ENCODE assay signal across 19 mouse cellular contexts in genomic region chr9:29761952-29762586, GRCm38 (mm10).
DNase-seq lines count a peak whose midpoint lies in the region; ATAC-seq lines count a peak whose summit lies in the region.
"Had no signal": no experiment of that assay in that cellular context is flagged by ENCODE, and none has a peak within 500 bp of the region (broad histone marks: within the 10 kb centered on the region; RNA-seq: fewer than 3 reads in every experiment).

No protein-coding gene starts in this region.

- peaks cover 11% of the 10 kb centered on the region for H3K4me1 ChIP-seq in hindbrain, embryonic 14.5 days (replicated peaks; ENCODE audit: control insufficient read depth, insufficient read depth, low read length)
- H3K4me1 ChIP-seq in hindbrain, embryonic 11.5 days (replicated peaks; ENCODE audit: control insufficient read depth, insufficient read depth, low read length) = no peaks in the 10 kb centered on the region
- H3K4me1 ChIP-seq in neural tube, embryonic 13.5 days (replicated peaks) = peaks cover 26% of the 10 kb centered on the region
- peaks cover 29% of the 10 kb centered on the region for H3K4me1 ChIP-seq in midbrain, embryonic 15.5 days
- H3K4me1 ChIP-seq: heart, embryonic 15.5 days; intestine, embryonic 15.5 days; kidney, embryonic 15.5 days had no signal

- H3K36me3 ChIP-seq in hindbrain, embryonic 14.5 days (replicated peaks; ENCODE audit: control insufficient read depth, insufficient read depth) = no peaks in the 10 kb centered on the region
- no peaks in the 10 kb centered on the region for H3K36me3 ChIP-seq in hindbrain, embryonic 11.5 days (ENCODE audit: control insufficient read depth, insufficient read depth, low read length)
- H3K36me3 ChIP-seq in neural tube, embryonic 13.5 days = no peaks in the 10 kb centered on the region
- no peaks in the 10 kb centered on the region for H3K36me3 ChIP-seq in midbrain, embryonic 15.5 days (replicated peaks)
- H3K36me3 ChIP-seq: embryonic facial prominence, embryonic 10.5 days; heart, embryonic 15.5 days; intestine, embryonic 15.5 days; kidney, embryonic 15.5 days had no signal

- peak; percentile 60 for ATAC-seq in hindbrain, embryonic 14.5 days (ENCODE audit: low FRiP score)
- no peak for ATAC-seq in hindbrain, embryonic 11.5 days (ENCODE audit: low FRiP score)
- peak; percentile 47; the same call in 1 of the 2 replicates for ATAC-seq in neural tube, embryonic 13.5 days (ENCODE audit: low read depth)
- 0 out of 2 replicates have a peak, but pooled peaks have one; percentile 19 for ATAC-seq in midbrain, embryonic 15.5 days (replicated peaks)
- ATAC-seq: intestine, embryonic 15.5 days had no signal

- H3K4me2 ChIP-seq in hindbrain, embryonic 14.5 days (replicated peaks) = no peak overlapping the region
- no peak overlapping the region for H3K4me2 ChIP-seq in hindbrain, embryonic 11.5 days (replicated peaks; ENCODE audit: low read depth, low read length)
- H3K4me2 ChIP-seq in neural tube, embryonic 13.5 days = no peak overlapping the region
- H3K4me2 ChIP-seq in midbrain, embryonic 15.5 days = no peak overlapping the region
- H3K4me2 ChIP-seq: heart, embryonic 15.5 days; intestine, embryonic 15.5 days; kidney, embryonic 15.5 days had no signal

- H3K9ac ChIP-seq in hindbrain, embryonic 14.5 days = no peak overlapping the region
- no peak overlapping the region for H3K9ac ChIP-seq in hindbrain, embryonic 11.5 days (ENCODE audit: low read depth, low read length)
- no peak overlapping the region for H3K9ac ChIP-seq in neural tube, embryonic 13.5 days
- H3K9ac ChIP-seq in midbrain, embryonic 15.5 days = no peak overlapping the region
- H3K9ac ChIP-seq: heart, embryonic 15.5 days; intestine, embryonic 15.5 days; kidney, embryonic 15.5 days had no signal

- no peak for DNase-seq in hindbrain, embryonic 14.5 days (ENCODE audit: low spot score)
- no peak for DNase-seq in hindbrain, embryonic 11.5 days (ENCODE audit: low spot score)
- DNase-seq in neural tube, embryonic 10.5 days (ENCODE audit: extremely low spot score, low spot score) = no peak
- peak; percentile 77 for DNase-seq in retina, postnatal 1 day
- DNase-seq in thymus, postnatal 0 days (ENCODE audit: low spot score) = no peak
- no peak for DNase-seq in left cerebral cortex, postnatal 4 days
- DNase-seq: adrenal gland, adult 2 months; cerebellum, adult 11-12 months; cerebellum, postnatal 10 days; gastrocnemius, postnatal 36 days; heart, postnatal 36 days; layer of hippocampus, adult 9-11 months; lung, postnatal 10 days had no signal

- 20% methylated on average over 8 of the region's 8 CpGs for WGBS in hindbrain, embryonic 14.5 days
- 44% methylated on average over 8 of the region's 8 CpGs for WGBS in hindbrain, embryonic 11.5 days
- WGBS in neural tube, embryonic 13.5 days = 36% methylated on average over 8 of the region's 8 CpGs
- 21% methylated on average over 8 of the region's 8 CpGs for WGBS in midbrain, embryonic 15.5 days

- H3K4me3 ChIP-seq in hindbrain, embryonic 14.5 days (replicated peaks; ENCODE audit: low read length) = no peak overlapping the region
- H3K4me3 ChIP-seq in hindbrain, embryonic 11.5 days (ENCODE audit: low read depth, low read length) = no peak overlapping the region
- H3K4me3 ChIP-seq in neural tube, embryonic 13.5 days = no peak overlapping the region
- no peak overlapping the region for H3K4me3 ChIP-seq in midbrain, embryonic 15.5 days
- H3K4me3 ChIP-seq: embryonic facial prominence, embryonic 10.5 days; heart, embryonic 15.5 days; intestine, embryonic 15.5 days; kidney, embryonic 15.5 days had no signal

- no peaks in the 10 kb centered on the region for H3K9me3 ChIP-seq in hindbrain, embryonic 14.5 days (ENCODE audit: control insufficient read depth, low read length)
- no peaks in the 10 kb centered on the region for H3K9me3 ChIP-seq in hindbrain, embryonic 11.5 days (ENCODE audit: control insufficient read depth, low read length)
- no peaks in the 10 kb centered on the region for H3K9me3 ChIP-seq in neural tube, embryonic 13.5 days
- no peaks in the 10 kb centered on the region for H3K9me3 ChIP-seq in midbrain, embryonic 15.5 days
- H3K9me3 ChIP-seq: embryonic facial prominence, embryonic 10.5 days; heart, embryonic 15.5 days; intestine, embryonic 15.5 days; kidney, embryonic 15.5 days had no signal

- H3K27ac ChIP-seq in hindbrain, embryonic 14.5 days = 0 out of 2 replicates have a peak overlapping the region, but pooled peaks have one; percentile 26
- no peak overlapping the region for H3K27ac ChIP-seq in hindbrain, embryonic 11.5 days (ENCODE audit: low read depth, low read length)
- peak overlapping the region; percentile 13; the same call in 1 of the 2 replicates for H3K27ac ChIP-seq in neural tube, embryonic 13.5 days (replicated peaks)
- H3K27ac ChIP-seq in midbrain, embryonic 15.5 days = peak overlapping the region; percentile 13; the same call in 1 of the 2 replicates
- H3K27ac ChIP-seq: embryonic facial prominence, embryonic 10.5 days; heart, embryonic 15.5 days; intestine, embryonic 15.5 days; kidney, embryonic 15.5 days had no signal

- intact Hi-C loops in left cerebral cortex, postnatal 4 days (cut with DNase I) = no loop called here

- H3K27me3 ChIP-seq in hindbrain, embryonic 14.5 days (ENCODE audit: control insufficient read depth, insufficient read depth, low read length) = no peaks in the 10 kb centered on the region
- H3K27me3 ChIP-seq in hindbrain, embryonic 11.5 days (ENCODE audit: control insufficient read depth, insufficient read depth, low read length) = no peaks in the 10 kb centered on the region
- H3K27me3 ChIP-seq in neural tube, embryonic 13.5 days = no peaks in the 10 kb centered on the region
- no peaks in the 10 kb centered on the region for H3K27me3 ChIP-seq in midbrain, embryonic 15.5 days (replicated peaks)
- H3K27me3 ChIP-seq: heart, embryonic 15.5 days; intestine, embryonic 15.5 days; kidney, embryonic 15.5 days had no signal
